In genomic region chr17:73082506-73083196, GRCm38 (mm10) we compare ENCODE assay signal across 24 mouse cellular contexts. TPM values are rescaled to one million over a fixed set of nuclear protein-coding genes. Genes with fewer than 3 reads are reported as not detected.
DNase-seq lines count a peak whose midpoint lies in the region; ATAC-seq lines count a peak whose summit lies in the region.
"Had no signal": no experiment of that assay in that cellular context is flagged by ENCODE, and none has a peak within 500 bp of the region (broad histone marks: within the 10 kb centered on the region; RNA-seq: fewer than 3 reads in every experiment).

No protein-coding gene starts in this region.

- no peak overlapping the region for H3K9ac ChIP-seq in heart, embryonic 16.5 days (ENCODE audit: low read length)
- no peak overlapping the region for H3K9ac ChIP-seq in embryonic facial prominence, embryonic 13.5 days
- H3K9ac ChIP-seq: midbrain, embryonic 15.5 days; neural tube, embryonic 12.5 days had no signal

- intact Hi-C loops in heart, postnatal 25 days (cut with DNase I) = no loop called here

- H3K27me3 ChIP-seq in heart, embryonic 10.5 days (ENCODE audit: insufficient read depth, poor library complexity, severe bottlenecking) = no peaks in the 10 kb centered on the region
- no peaks in the 10 kb centered on the region for H3K27me3 ChIP-seq in heart, embryonic 16.5 days (ENCODE audit: control insufficient read depth, insufficient read depth, low read length)
- no peaks in the 10 kb centered on the region for H3K27me3 ChIP-seq in embryonic facial prominence, embryonic 13.5 days
- H3K27me3 ChIP-seq: midbrain, embryonic 15.5 days; neural tube, embryonic 12.5 days had no signal

- peak overlapping the region; percentile 81 for H3K27ac ChIP-seq in heart, embryonic 10.5 days
- H3K27ac ChIP-seq in heart, embryonic 16.5 days (ENCODE audit: low read length) = peak overlapping the region; percentile 54; the same call in 1 of the 2 replicates
- peak overlapping the region; percentile 86 for H3K27ac ChIP-seq in embryonic facial prominence, embryonic 13.5 days
- H3K27ac ChIP-seq: layer of hippocampus, adult 2 months; limb, embryonic 10.5 days; macrophage; midbrain, embryonic 15.5 days; neural tube, embryonic 12.5 days had no signal

- no peak for DNase-seq in heart, embryonic 10.5 days (ENCODE audit: low spot score)
- DNase-seq in heart, adult 9 months (ENCODE audit: low spot score in 2 of 2) = no peak
- DNase-seq in heart, postnatal 25 days (ENCODE audit: low spot score) = no peak
- peak; percentile 38 for DNase-seq in 3T3-L1 (ENCODE audit: low read depth, low spot score)
- no peak for DNase-seq in cerebellum, postnatal 4 days (ENCODE audit: low spot score in 2 of 2)
- no peak for DNase-seq in urinary bladder, postnatal 36 days (ENCODE audit: low spot score in 2 of 2)
- DNase-seq: adrenal gland, adult 2 months; cerebellum, adult 11 months; cerebellum, adult 9-11 months; gastrocnemius, postnatal 36 days; kidney, adult 9 months; kidney, postnatal 25 days; retina, postnatal 1 day; right cerebral cortex, postnatal 25 days; spleen, adult 18-20 months; thymus, postnatal 14 days had no signal

- H3K4me2 ChIP-seq in heart, embryonic 16.5 days (ENCODE audit: low read depth, low read length) = no peak overlapping the region
- H3K4me2 ChIP-seq in embryonic facial prominence, embryonic 13.5 days = no peak overlapping the region
- H3K4me2 ChIP-seq: midbrain, embryonic 15.5 days; neural tube, embryonic 12.5 days had no signal

- no peaks in the 10 kb centered on the region for H3K36me3 ChIP-seq in heart, embryonic 10.5 days
- no peaks in the 10 kb centered on the region for H3K36me3 ChIP-seq in heart, embryonic 16.5 days (ENCODE audit: control insufficient read depth, insufficient read depth)
- no peaks in the 10 kb centered on the region for H3K36me3 ChIP-seq in embryonic facial prominence, embryonic 13.5 days
- H3K36me3 ChIP-seq: limb, embryonic 10.5 days; midbrain, embryonic 15.5 days; neural tube, embryonic 12.5 days had no signal

- no peak for ATAC-seq in heart, embryonic 16.5 days (replicated peaks; ENCODE audit: extremely low read depth, insufficient read depth, low FRiP score)
- 0 out of 2 replicates have a peak, but pooled peaks have one; percentile 54 for ATAC-seq in embryonic facial prominence, embryonic 13.5 days (ENCODE audit: insufficient number of reproducible peaks, insufficient read depth, low FRiP score, low TSS enrichment, low read depth)
- ATAC-seq: lung, postnatal 0 days; midbrain, embryonic 15.5 days had no signal

- peaks cover 39% of the 10 kb centered on the region for H3K4me1 ChIP-seq in heart, embryonic 10.5 days
- peaks cover 22% of the 10 kb centered on the region for H3K4me1 ChIP-seq in heart, embryonic 16.5 days (ENCODE audit: control insufficient read depth, insufficient read depth, low read length)
- H3K4me1 ChIP-seq in embryonic facial prominence, embryonic 13.5 days = peaks cover 34% of the 10 kb centered on the region
- H3K4me1 ChIP-seq: limb, embryonic 10.5 days; midbrain, embryonic 15.5 days; neural tube, embryonic 12.5 days had no signal

- H3K9me3 ChIP-seq in heart, embryonic 10.5 days = no peaks in the 10 kb centered on the region
- H3K9me3 ChIP-seq in heart, embryonic 16.5 days (replicated peaks; ENCODE audit: control insufficient read depth, low read length) = no peaks in the 10 kb centered on the region
- no peaks in the 10 kb centered on the region for H3K9me3 ChIP-seq in embryonic facial prominence, embryonic 13.5 days
- H3K9me3 ChIP-seq: limb, embryonic 10.5 days; midbrain, embryonic 15.5 days; neural tube, embryonic 12.5 days had no signal

- 85% methylated on average over 4 of the region's 4 CpGs for WGBS in heart, embryonic 10.5 days
- WGBS in heart, embryonic 16.5 days = 90% methylated on average over 4 of the region's 4 CpGs
- WGBS in embryonic facial prominence, embryonic 13.5 days = 29% methylated on average over 4 of the region's 4 CpGs

- no peak overlapping the region for H3K4me3 ChIP-seq in heart, embryonic 10.5 days
- H3K4me3 ChIP-seq in heart, embryonic 16.5 days (ENCODE audit: low read length) = no peak overlapping the region
- H3K4me3 ChIP-seq in embryonic facial prominence, embryonic 13.5 days = no peak overlapping the region
- H3K4me3 ChIP-seq: layer of hippocampus, adult 2 months; limb, embryonic 10.5 days; midbrain, embryonic 15.5 days; neural tube, embryonic 12.5 days had no signal

RNA-seq across cellular contexts. Expression of gene Lclat1, which starts 25.1 kb away (rescaled TPM):
- polyA plus RNA-seq in heart, embryonic 10.5 days (2016; fragmentation: Nextera tagmentation; extraction: Ambion mirVana) = 24.4 and 37.9 TPM in 2 replicates
- polyA plus RNA-seq in heart, embryonic 16.5 days (2015; fragmentation: Nextera tagmentation; extraction: Ambion mirVana) = 39.5 and 49.2 TPM in 2 replicates
- total RNA-seq in heart, postnatal 25 days (2021) = 100 to 1,000 TPM; 107 to 116 TPM
- 10.4 and 10.6 TPM in 2 replicates for polyA plus RNA-seq in embryonic facial prominence, embryonic 13.5 days (2015; fragmentation: Nextera tagmentation; extraction: Ambion mirVana)
